Mouse (Mus musculus) liver, adult 2 months (tissue): Measurements from ENCODE around the gene Gjb5. TPM values are rescaled to one million over a fixed set of nuclear protein-coding genes. Genes with fewer than 3 reads are reported as not detected.

Experiments used
- DNase-seq: peaks from one replicate; pipeline ENCODE4 v3.0.0-alpha.2; 2011; ENCODE audit warnings: low read depth, low spot score; ENCODE audit errors: extremely low read depth
- H3K27ac ChIP-seq: fragments of 200-500 bp; replicated peaks from 2 replicates; pipeline ENCODE4 v1.5.1; 2012; ENCODE audit warnings: low read depth, mild to moderate bottlenecking, control low read depth, inconsistent platforms, low read length; ENCODE audit not compliant: insufficient read depth
- H3K27me3 ChIP-seq: fragments of 200-500 bp; 2 replicates; pipeline ENCODE4 v1.6.1; 2012; ENCODE audit warnings: mild to moderate bottlenecking, moderate library complexity, low read length, inconsistent platforms; ENCODE audit not compliant: control insufficient read depth, insufficient read depth
- H3K36me3 ChIP-seq: fragments of 200-500 bp; 2 replicates; pipeline ENCODE4 v1.6.1; 2012; ENCODE audit warnings: low read length, inconsistent platforms; ENCODE audit not compliant: control insufficient read depth, insufficient read depth
- H3K4me1 ChIP-seq: fragments of 200-500 bp; 2 replicates; pipeline ENCODE4 v1.6.1; 2011; ENCODE audit warnings: low read length; ENCODE audit not compliant: control insufficient read depth, insufficient read depth
- H3K4me3 ChIP-seq: fragments of 200-500 bp; 2 replicates; pipeline ENCODE4 v1.5.1; 2011; ENCODE audit warnings: low read depth, mild to moderate bottlenecking, control low read depth, low read length, moderate library complexity; ENCODE audit not compliant: insufficient read depth
- H3K79me2 ChIP-seq: fragments of 200-500 bp; 2 replicates; pipeline ENCODE4 v1.6.1; 2012; ENCODE audit warnings: inconsistent platforms, mild to moderate bottlenecking, low read length, moderate library complexity; ENCODE audit not compliant: control insufficient read depth, insufficient read depth
- H3K9ac ChIP-seq: fragments of 200-500 bp; 2 replicates; pipeline ENCODE4 v1.6.1; 2012; ENCODE audit warnings: low read depth, mild to moderate bottlenecking, control low read depth, inconsistent platforms, low read length
- CTCF ChIP-seq: fragments of 200-500 bp; IDR thresholded peaks from 2 replicates; pipeline ENCODE4 v1.5.1; 2011; ENCODE audit warnings: low read depth, low read length, control low read depth
- POLR2A ChIP-seq: fragments of 200-500 bp; IDR thresholded peaks from 2 replicates; pipeline ENCODE4 v1.6.1; 2011; ENCODE audit warnings: low read length, control low read depth; ENCODE audit not compliant: insufficient read depth; ENCODE audit errors: extremely low read depth
- WGBS: fragments of 180-500 bp; shearing (Covaris S2); methylation state at CpG from one replicate; pipeline ENCODE4 v1.1.7; 2018; 5-methylcytosine and 5-hydroxymethylcytosine counted together
- polyA plus RNA-seq: library from polyadenylated mRNA; depleted of rRNA; stranded (reverse); fragments of >200 nt; gene quantifications from 2 replicates; pipeline ENCODE4 v1.2.3, GENCODE M21; 2012
- total RNA-seq: library from RNA; depleted of rRNA; stranded (reverse); fragments of >200 nt; gene quantifications from 2 replicates; pipeline ENCODE4 v1.2.3, GENCODE M21; 2014

Gene Gjb5
- total and polyA plus RNA-seq, 2 experiments, result not detected

- DNase-seq, result no peak
Observed at GRCm38 (mm10) chr4:127354506-127355485, 3.2 kb downstream of the Gjb5 start.

GRCm38 (mm10) chr4:127353951-127354438 is 4.0 kb downstream of the Gjb5 start, which contains the start of gene Gjb4:
TSS of gene Gjb4 (minus strand) at chr4:127354081.
- Histone ChIP-seq H3K4me1 (no peaks in the 10 kb centered on the region), H3K4me3 (no peak within 1 kb of the TSS), H3K27ac (no peak within 1 kb of the TSS), H3K79me2 (no peaks in the 10 kb centered on the region), H3K36me3 (no peaks in the 10 kb centered on the region), H3K27me3 (no peaks in the 10 kb centered on the region), H3K9ac (no peak within 1 kb of the TSS)
- 75% methylated on average over 8 of the region's 8 CpGs for WGBS
- no peak for TF ChIP-seq CTCF
- TF ChIP-seq POLR2A, result no peak
- no peak for DNase-seq

More at GRCm38 (mm10) chr4:127354506-127355485, 3.2 kb downstream of the Gjb5 start:
- no peaks in the 10 kb centered on the region for H3K27me3 ChIP-seq
- no peaks in the 10 kb centered on the region for H3K4me1 ChIP-seq
- no peak overlapping the region for H3K27ac ChIP-seq
- 54% methylated on average over 15 of the region's 15 CpGs for WGBS
- no peaks in the 10 kb centered on the region for H3K79me2 ChIP-seq
- H3K36me3 ChIP-seq, result no peaks in the 10 kb centered on the region
- H3K4me3 ChIP-seq, result no peak overlapping the region
- TF ChIP-seq CTCF (no peak), POLR2A (no peak)
- H3K9ac ChIP-seq, result no peak overlapping the region

- H3K4me3 ChIP-seq, result no peak overlapping the region
- no peak overlapping the region for H3K27ac ChIP-seq
- no peaks in the 10 kb centered on the region for H3K79me2 ChIP-seq
- H3K36me3 ChIP-seq, result no peaks in the 10 kb centered on the region
- H3K27me3 ChIP-seq, result no peaks in the 10 kb centered on the region
- no peak overlapping the region for H3K9ac ChIP-seq
- WGBS, result 12% methylated on average over 1 of the region's 1 CpGs
- no peaks in the 10 kb centered on the region for H3K4me1 ChIP-seq
- DNase-seq, result no peak
- TF ChIP-seq CTCF, result no peak
- TF ChIP-seq POLR2A, result no peak
Observed at GRCm38 (mm10) chr4:127352594-127352993, 5.4 kb downstream of the Gjb5 start.

- TF ChIP-seq CTCF, result no peak
- no peak for TF ChIP-seq POLR2A
- Histone ChIP-seq H3K27me3 (no peaks in the 10 kb centered on the region), H3K27ac (no peak overlapping the region), H3K36me3 (no peaks in the 10 kb centered on the region), H3K4me1 (no peaks in the 10 kb centered on the region), H3K4me3 (no peak overlapping the region), H3K79me2 (no peaks in the 10 kb centered on the region), H3K9ac (no peak overlapping the region)
- 38% methylated on average over 4 of the region's 4 CpGs for WGBS
- no peak for DNase-seq
Observed at GRCm38 (mm10) chr4:127349560-127350300, 8.3 kb downstream of the Gjb5 start.

GRCm38 (mm10) chr4:127345000-127345399 is 13.0 kb downstream of the Gjb5 start:
- no peak for DNase-seq
- H3K36me3 ChIP-seq, result no peaks in the 10 kb centered on the region
- 78% methylated on average over 5 of the region's 5 CpGs for WGBS
- H3K27ac ChIP-seq, result no peak overlapping the region
- H3K4me3 ChIP-seq, result no peak overlapping the region
- no peaks in the 10 kb centered on the region for H3K79me2 ChIP-seq
- TF ChIP-seq CTCF, result no peak
- no peak for TF ChIP-seq POLR2A
- H3K4me1 ChIP-seq, result no peaks in the 10 kb centered on the region
- H3K9ac ChIP-seq, result no peak overlapping the region
- no peaks in the 10 kb centered on the region for H3K27me3 ChIP-seq
